Mouse (Mus musculus) lung, postnatal 0 days (tissue): ENCODE results near the gene AF067061.

Source experiments
- CTCF ChIP-seq: IDR thresholded peaks from 2 replicates; pipeline ENCODE4 v1.5.1; 2016; ENCODE audit warnings: antibody characterized with exemption, mild to moderate bottlenecking
- EP300 ChIP-seq: IDR thresholded peaks from 2 replicates; pipeline ENCODE4 v1.6.1; 2016; ENCODE audit warnings: antibody characterized with exemption, mild to moderate bottlenecking, control low read depth

DNA sequence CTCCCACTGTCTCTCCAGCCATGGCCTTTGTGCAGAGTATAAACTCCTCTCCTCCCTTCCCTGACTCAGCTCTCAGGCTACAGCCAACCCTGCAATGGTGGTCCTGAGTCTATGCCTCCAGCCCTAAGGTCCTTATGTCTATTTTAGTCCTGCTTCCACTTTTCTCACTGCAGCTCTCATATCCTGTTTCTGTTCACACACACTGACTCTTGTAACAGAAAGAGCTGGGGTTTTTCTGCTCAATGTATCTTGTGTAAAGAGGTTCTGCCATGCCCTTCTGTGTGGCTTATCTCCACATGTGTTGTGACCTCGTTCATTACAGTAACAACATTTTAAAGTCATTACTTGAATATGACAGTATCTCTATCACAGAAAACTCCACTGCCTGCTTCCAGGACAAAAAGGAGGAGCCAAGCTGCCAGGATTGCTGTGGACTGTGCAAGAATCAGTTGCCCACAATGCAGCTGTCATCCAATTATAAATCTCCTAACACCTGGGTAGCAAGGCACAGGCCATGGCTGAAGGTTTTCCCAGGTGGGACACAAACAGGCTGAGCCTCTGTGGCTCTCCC lies 36.5 kb downstream of the AF067061 start:
- TF ChIP-seq CTCF = no peak
- TF ChIP-seq EP300 = no peak
